Mouse (Mus musculus) mouse trophoblast stem cell (cell line): Measurements from ENCODE around the gene Map4k4.

ENCODE experiments used
- in situ Hi-C, 2 experiments: fragments of 300-500 bp; cut with MseI, MboI; formaldehyde crosslinking; loops; 2 replicates in 1 of 2; 3 replicates in 1 of 2; pipeline ENCODE4 v1.15.1; 2025

Map4k4 gene

GRCm38 (mm10) chr1:39962840-39963239 is 62.1 kb downstream of the Map4k4 start:
- in situ Hi-C loops: no loop called here

- in situ Hi-C loops: no loop called here
Measured at GRCm38 (mm10) chr1:39963821-39964220, 63.1 kb downstream of the Map4k4 start.

GRCm38 (mm10) chr1:39964427-39964826 is 63.7 kb downstream of the Map4k4 start:
- in situ Hi-C loops: no loop called here

GRCm38 (mm10) chr1:39965461-39965860 is 64.7 kb downstream of the Map4k4 start:
- in situ Hi-C loops: no loop called here

- in situ Hi-C loops: no loop called here
Measured at GRCm38 (mm10) chr1:39968999-39969398, 68.3 kb downstream of the Map4k4 start.

- in situ Hi-C loops: no loop called here
Measured at GRCm38 (mm10) chr1:39969771-39970406, 69.2 kb downstream of the Map4k4 start.

- in situ Hi-C loops: no loop called here
Measured at GRCm38 (mm10) chr1:39972411-39972810, 71.7 kb downstream of the Map4k4 start.

GRCm38 (mm10) chr1:39973911-39974310 is 73.2 kb downstream of the Map4k4 start:
- in situ Hi-C loops: no loop called here

- in situ Hi-C loops: no loop called here
Measured at GRCm38 (mm10) chr1:39975005-39975404, 74.3 kb downstream of the Map4k4 start.

GRCm38 (mm10) chr1:39976107-39976506 is 75.4 kb downstream of the Map4k4 start:
- in situ Hi-C loops: no loop called here

- in situ Hi-C loops: no loop called here
Measured at GRCm38 (mm10) chr1:39976847-39977744, 76.4 kb downstream of the Map4k4 start.

GRCm38 (mm10) chr1:39978781-39979486 is 78.2 kb downstream of the Map4k4 start:
- in situ Hi-C loops: no loop called here

GRCm38 (mm10) chr1:39980314-39981290 is 79.9 kb downstream of the Map4k4 start:
- in situ Hi-C loops: no loop called here

GRCm38 (mm10) chr1:39981970-39982369 is 81.3 kb downstream of the Map4k4 start:
- in situ Hi-C loops: no loop called here

GRCm38 (mm10) chr1:39982727-39983487 is 82.2 kb downstream of the Map4k4 start:
- in situ Hi-C loops: no loop called here

- in situ Hi-C loops: no loop called here
Measured at GRCm38 (mm10) chr1:39984331-39984730, 83.6 kb downstream of the Map4k4 start.

- in situ Hi-C loops: no loop called here
Measured at GRCm38 (mm10) chr1:39986820-39987219, 86.1 kb downstream of the Map4k4 start.

- in situ Hi-C loops: no loop called here
Measured at GRCm38 (mm10) chr1:39988841-39989240, 88.1 kb downstream of the Map4k4 start.

- in situ Hi-C loops: no loop called here
Measured at GRCm38 (mm10) chr1:39990041-39990440, 89.3 kb downstream of the Map4k4 start.

- in situ Hi-C loops: no loop called here
Measured at GRCm38 (mm10) chr1:39993921-39994320, 93.2 kb downstream of the Map4k4 start.
